Mouse (Mus musculus): Measurements from ENCODE around the gene Dao. TPM values are rescaled to one million over a fixed set of nuclear protein-coding genes. Genes with fewer than 3 reads are reported as not detected.

Gene Dao
- polyA plus RNA-seq (2012; rRNA removed) = 0.02 and 0.06 TPM in 2 replicates

GRCm38 (mm10) chr5:114003542-114003941 lies at the start of gene Dao:
Gene Dao, plus strand, starts transcription at chr5:114003703.

GRCm38 (mm10) chr5:113993487-113994465 lies 9.7 kb upstream of the Dao start, which contains the start of gene Ssh1:
Gene Ssh1, minus strand, starts transcription at chr5:113993894.

GRCm38 (mm10) chr5:114065161-114065560 lies 61.7 kb downstream of the Dao start, which contains the start of gene Usp30:
Gene Usp30, plus strand, starts transcription at chr5:114065461.

Other genes starting within 250 kb of the Dao start
- gene Sart3, start 231.2 kb upstream of the Dao start, polyA plus RNA-seq (2012; rRNA removed) = 14.1 and 16.3 TPM in 2 replicates
- 63.1 and 64.8 TPM in 2 replicates for gene Iscu, start 231.0 kb upstream of the Dao start, polyA plus RNA-seq (2012; rRNA removed)
- 0.73 and 1.1 TPM in 2 replicates for gene Tmem119, start 203.2 kb upstream of the Dao start, polyA plus RNA-seq (2012; rRNA removed)
- 7.0 and 7.7 TPM in 2 replicates for gene Selplg, start 171.1 kb upstream of the Dao start, polyA plus RNA-seq (2012; rRNA removed)
- 25.3 and 27.4 TPM in 2 replicates for gene Coro1c, start 94.9 kb upstream of the Dao start, polyA plus RNA-seq (2012; rRNA removed)
- 4.8 and 5.0 TPM in 2 replicates for gene Ssh1, start 9.8 kb upstream of the Dao start, polyA plus RNA-seq (2012; rRNA removed)
- gene Usp30, start 61.8 kb downstream of the Dao start, polyA plus RNA-seq (2012; rRNA removed) = 3.7 TPM in 2 replicates
- gene Svop, start 87.9 kb downstream of the Dao start, polyA plus RNA-seq (2012; rRNA removed) = 0.01 TPM in 1 of 2 replicates, not detected in the other
- 3.2 and 4.1 TPM in 2 replicates for gene Alkbh2, start 124.5 kb downstream of the Dao start, polyA plus RNA-seq (2012; rRNA removed)
- gene Ung, start 126.7 kb downstream of the Dao start, polyA plus RNA-seq (2012; rRNA removed) = 13.1 and 14.4 TPM in 2 replicates
- gene Acacb, start 142.8 kb downstream of the Dao start, polyA plus RNA-seq (2012; rRNA removed) = 0.14 and 0.22 TPM in 2 replicates

All from liver, embryonic 14 days (tissue).